Mouse (Mus musculus): ENCODE measurements at regions not wholly inside any gene's neighbourhood (a gene's known extent, or its start where the extent isn't known, plus 50 kb on each side); places are given as distances from the start of the nearest gene placed in this dataset.

- no peak for DNase-seq (ENCODE audit: low spot score in 2 of 2)
Observed at GRCm38 (mm10) chr11:114270358-114271072, 203.7 kb upstream of the Sdk2 start.

- no peak for DNase-seq (ENCODE audit: low spot score in 2 of 2)
Observed at GRCm38 (mm10) chr11:114261959-114262358, 195.1 kb upstream of the Sdk2 start.

GRCm38 (mm10) chr11:114258218-114258617 lies 191.4 kb upstream of the Sdk2 start:
- no peak for DNase-seq (ENCODE audit: low spot score in 2 of 2)

- no peak for DNase-seq (ENCODE audit: low spot score in 2 of 2)
Observed at GRCm38 (mm10) chr11:114257756-114258155, 190.9 kb upstream of the Sdk2 start.

- no peak for DNase-seq (ENCODE audit: low spot score in 2 of 2)
Observed at GRCm38 (mm10) chr11:114257061-114257460, 190.2 kb upstream of the Sdk2 start.

- DNase-seq (ENCODE audit: low spot score in 2 of 2): no peak
Observed at GRCm38 (mm10) chr11:114254344-114254743, 187.5 kb upstream of the Sdk2 start.

- DNase-seq (ENCODE audit: low spot score in 2 of 2): no peak
Observed at GRCm38 (mm10) chr11:114251614-114252013, 184.8 kb upstream of the Sdk2 start.

- no peak for DNase-seq (ENCODE audit: low spot score in 2 of 2)
Observed at GRCm38 (mm10) chr11:114249215-114249614, 182.4 kb upstream of the Sdk2 start.

GRCm38 (mm10) chr11:114248261-114248898 lies 181.5 kb upstream of the Sdk2 start:
- DNase-seq (ENCODE audit: low spot score in 2 of 2): no peak

GRCm38 (mm10) chr11:114239311-114239803 lies 172.5 kb upstream of the Sdk2 start:
- DNase-seq (ENCODE audit: low spot score in 2 of 2): peak; percentile 22 to 27

- no peak for DNase-seq (ENCODE audit: low spot score in 2 of 2)
Observed at GRCm38 (mm10) chr11:114238801-114239200, 172.0 kb upstream of the Sdk2 start.

- no peak for DNase-seq (ENCODE audit: low spot score in 2 of 2)
Observed at GRCm38 (mm10) chr11:114238316-114238715, 171.5 kb upstream of the Sdk2 start.

- DNase-seq (ENCODE audit: low spot score in 2 of 2): no peak
Observed at GRCm38 (mm10) chr11:114234542-114234910, 167.7 kb upstream of the Sdk2 start.

GRCm38 (mm10) chr11:114233636-114234541 lies 167.0 kb upstream of the Sdk2 start:
- DNase-seq (ENCODE audit: low spot score in 2 of 2): no peak

GRCm38 (mm10) chr11:114231841-114232240 lies 165.0 kb upstream of the Sdk2 start:
- no peak for DNase-seq (ENCODE audit: low spot score in 2 of 2)

- DNase-seq (ENCODE audit: low spot score in 2 of 2): no peak
Observed at GRCm38 (mm10) chr11:114229763-114230162, 162.9 kb upstream of the Sdk2 start.

- no peak for DNase-seq (ENCODE audit: low spot score in 2 of 2)
Observed at GRCm38 (mm10) chr11:114229196-114229595, 162.3 kb upstream of the Sdk2 start.

- no peak for DNase-seq (ENCODE audit: low spot score in 2 of 2)
Observed at GRCm38 (mm10) chr11:114226553-114226952, 159.7 kb upstream of the Sdk2 start.

- DNase-seq (ENCODE audit: low spot score in 2 of 2): no peak
Observed at GRCm38 (mm10) chr11:114224706-114225105, 157.9 kb upstream of the Sdk2 start.

GRCm38 (mm10) chr11:114223061-114223460 lies 156.2 kb upstream of the Sdk2 start:
- DNase-seq (ENCODE audit: low spot score in 2 of 2): no peak

GRCm38 (mm10) chr11:114220466-114220865 lies 153.6 kb upstream of the Sdk2 start:
- DNase-seq (ENCODE audit: low spot score in 2 of 2): no peak

Data from frontal cortex, postnatal 10 days (tissue).